Mouse (Mus musculus) mature B cell (primary cell): ENCODE data around the gene Tead2.
"Not testable (repeated sequence)": the region's sequence is repeated elsewhere in the genome, so short reads cannot be mapped to it uniquely, and the experiment has no call there.

Source experiments
- in situ Hi-C: fragments of 300-500 bp; cut with MboI; formaldehyde crosslinking; loops from 2 replicates; pipeline ENCODE4 v1.14.3; 2019

The Tead2 gene

DNA sequence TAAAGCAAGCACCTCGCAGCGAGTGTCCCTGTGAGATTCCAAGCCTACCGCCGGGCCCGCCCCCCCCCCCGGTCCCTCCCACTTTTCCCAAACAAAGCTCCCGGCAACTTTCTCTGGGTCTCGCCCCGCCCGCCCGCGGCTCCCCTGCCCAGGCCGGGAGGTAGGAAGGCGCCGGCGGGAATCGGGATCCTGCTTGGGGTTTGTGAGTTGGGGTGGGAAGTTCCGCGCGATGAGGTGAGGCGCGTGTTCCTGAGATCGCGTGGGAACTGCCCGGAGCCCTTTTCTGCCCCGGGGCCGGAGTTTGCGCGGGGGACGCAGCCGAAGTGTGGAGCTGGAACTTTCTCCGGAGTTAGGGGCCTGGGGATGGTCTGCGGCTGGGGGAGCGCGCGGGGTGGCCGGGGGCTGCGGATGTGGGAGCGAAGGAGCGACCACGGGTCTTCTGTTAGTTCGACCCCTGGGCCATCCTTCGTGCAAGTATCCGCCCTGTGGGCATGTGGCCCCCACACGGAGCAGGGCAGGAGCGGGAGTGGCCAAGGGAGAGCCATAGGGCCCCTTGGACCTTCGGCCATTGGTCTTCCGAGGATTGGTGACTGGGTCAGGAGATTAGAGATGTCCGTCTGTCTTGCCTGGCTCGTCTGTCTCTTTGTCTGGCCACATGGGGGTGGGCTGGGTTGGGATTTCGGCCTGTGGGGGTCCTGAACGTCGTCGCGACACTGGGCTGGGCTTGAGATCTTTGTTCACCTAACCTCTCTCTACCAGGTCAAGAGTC lies at the start of gene Tead2:
Gene Tead2 (plus strand): TSS at position 81 of the 769 bp plus-strand sequence.
- in situ Hi-C loops = no loop called here

GRCm38 (mm10) chr7:45166950-45167401 lies 48.6 kb upstream of the Tead2 start:
- in situ Hi-C loops = no loop called here

DNA sequence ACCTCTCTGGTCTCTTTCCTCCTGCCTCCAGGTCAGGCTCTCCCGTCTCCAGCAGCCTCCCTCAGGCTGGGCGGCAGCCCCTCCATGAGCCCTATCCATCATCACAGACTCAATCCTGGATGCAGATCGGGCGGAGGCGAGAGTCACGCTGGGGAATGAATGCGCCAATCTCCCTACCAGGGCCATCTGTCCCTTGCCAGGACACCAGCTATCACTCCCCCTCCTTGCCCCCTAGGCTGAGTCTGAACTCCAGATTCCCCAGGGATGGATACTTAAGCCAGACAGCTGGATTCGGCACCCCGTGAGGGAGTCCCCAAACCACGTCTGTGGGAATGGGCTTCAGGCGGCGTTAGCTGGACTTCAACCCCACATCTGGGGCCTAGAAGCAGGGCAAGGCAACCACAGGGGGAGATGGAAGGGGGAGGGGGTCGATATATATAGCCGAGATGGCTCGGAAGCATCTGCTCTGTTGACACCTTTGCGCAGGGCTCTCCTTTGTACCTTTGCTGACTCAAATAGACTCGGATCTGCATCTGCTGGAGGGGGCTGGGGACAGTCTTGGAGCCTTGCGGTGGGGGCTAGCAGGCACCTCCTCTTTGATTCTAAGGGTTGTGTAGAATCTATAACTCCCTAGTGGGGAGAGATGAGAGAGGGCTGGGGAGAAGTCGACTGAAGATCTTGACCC lies 47.6 kb upstream of the Tead2 start:
- in situ Hi-C loops = no loop called here

DNA sequence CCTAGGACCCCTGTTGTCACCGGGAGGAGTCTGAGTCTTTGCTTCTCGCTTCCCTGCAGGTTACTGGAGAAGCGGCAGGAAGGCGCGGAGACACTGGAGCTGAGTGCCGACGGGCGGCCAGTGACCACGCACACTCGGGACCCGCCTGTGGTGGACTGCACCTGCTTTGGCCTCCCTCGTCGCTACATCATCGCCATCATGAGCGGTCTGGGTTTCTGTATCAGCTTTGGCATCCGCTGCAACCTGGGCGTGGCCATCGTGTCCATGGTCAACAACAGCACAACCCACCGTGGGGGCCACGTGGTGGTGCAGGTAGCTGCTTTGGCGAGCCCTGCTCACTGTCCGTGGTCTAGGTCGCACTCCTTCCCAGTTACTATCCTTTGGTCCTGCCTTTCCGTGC lies 46.9 kb upstream of the Tead2 start:
- in situ Hi-C loops = no loop called here

DNA sequence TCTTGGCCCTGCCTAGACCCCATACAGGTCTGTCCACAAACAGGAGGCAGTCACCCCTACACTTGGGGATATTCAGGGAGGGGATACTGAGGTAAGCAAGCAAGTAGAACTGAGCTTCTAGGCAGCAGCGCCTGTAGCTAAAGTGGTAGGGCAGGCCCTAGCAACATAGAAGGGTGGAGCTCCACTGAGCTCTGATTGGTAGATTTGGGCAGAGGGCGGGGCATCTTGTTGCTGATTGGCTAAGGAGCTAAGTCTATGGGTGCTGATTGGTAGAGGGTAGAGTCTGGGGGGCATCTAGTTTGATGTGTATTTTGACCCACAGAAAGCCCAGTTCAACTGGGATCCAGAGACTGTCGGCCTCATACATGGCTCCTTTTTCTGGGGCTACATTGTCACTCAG lies 46.1 kb upstream of the Tead2 start:
- in situ Hi-C loops = no loop called here

DNA sequence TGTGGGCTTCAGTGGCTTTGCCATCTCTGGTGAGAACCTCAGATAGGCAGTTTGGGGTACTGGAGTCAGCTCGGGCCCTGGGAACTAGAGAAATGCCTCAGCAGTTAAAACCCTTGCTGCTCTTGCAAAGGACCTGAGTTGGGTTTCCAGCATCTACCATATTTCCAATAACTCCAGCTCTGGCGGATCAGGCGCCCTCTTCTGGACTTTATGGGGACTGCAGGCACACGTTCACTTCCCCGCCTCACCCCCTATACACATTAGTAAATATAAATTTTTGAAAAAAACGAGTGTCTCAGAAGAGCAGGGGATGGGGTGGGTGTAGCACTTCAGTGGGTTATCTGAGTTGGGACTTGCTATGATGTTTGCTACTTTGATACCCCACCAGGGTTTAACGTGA lies 42.6 kb upstream of the Tead2 start:
- in situ Hi-C loops = no loop called here

- in situ Hi-C loops = not testable (repeated sequence)
Observed at GRCm38 (mm10) chr7:45173772-45174171, 41.8 kb upstream of the Tead2 start.

GRCm38 (mm10) chr7:45174567-45175280 lies 40.8 kb upstream of the Tead2 start:
- in situ Hi-C loops = no loop called here

DNA sequence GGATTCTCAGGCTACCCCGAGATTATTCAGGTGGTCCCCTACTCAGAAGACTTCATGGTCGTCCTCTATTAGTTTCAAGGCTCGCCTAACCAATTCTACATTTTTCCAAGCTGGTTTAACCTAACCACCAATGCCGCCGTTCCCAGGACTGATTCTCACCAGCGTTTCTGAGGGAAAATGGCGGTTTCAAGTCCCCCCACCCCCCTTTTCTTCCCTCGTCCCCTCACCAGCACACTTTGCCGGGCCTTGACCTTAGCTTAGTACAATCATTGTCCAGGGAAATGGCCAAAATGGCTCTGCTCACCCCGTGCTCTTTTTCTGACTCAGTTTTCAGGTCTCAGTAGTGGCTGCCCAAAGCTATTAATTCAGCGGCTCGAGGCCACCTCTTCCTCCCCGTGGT lies 40.2 kb upstream of the Tead2 start:
- in situ Hi-C loops = no loop called here

- in situ Hi-C loops = no loop called here
Observed at GRCm38 (mm10) chr7:45175929-45176328, 39.6 kb upstream of the Tead2 start.

GRCm38 (mm10) chr7:45176356-45176755 lies 39.2 kb upstream of the Tead2 start:
- in situ Hi-C loops = no loop called here

DNA sequence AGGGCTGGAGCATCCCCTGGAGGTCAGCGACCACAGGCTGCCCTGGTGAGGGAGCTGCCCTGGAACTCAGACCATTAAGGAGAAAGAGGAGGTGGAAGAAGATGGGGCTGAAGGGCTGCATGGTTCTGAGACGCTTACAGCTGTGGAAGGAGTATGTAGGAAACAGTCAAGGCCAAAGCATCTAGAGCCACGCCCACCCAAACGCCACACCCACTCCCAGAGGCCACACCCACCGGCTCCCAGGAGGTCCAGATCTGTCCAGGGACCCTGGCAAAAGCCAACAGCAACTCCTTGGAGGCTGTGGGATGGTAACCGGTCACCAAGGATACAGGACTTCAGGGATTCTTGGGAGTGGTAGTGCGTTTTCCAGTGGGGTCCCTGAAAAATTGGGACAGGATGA lies 37.0 kb upstream of the Tead2 start:
- in situ Hi-C loops = no loop called here

GRCm38 (mm10) chr7:45179469-45179868 lies 36.1 kb upstream of the Tead2 start, which contains the start of gene Gfy:
TSS of gene Gfy (minus strand) at chr7:45179569.
- in situ Hi-C loops = no loop called here

- in situ Hi-C loops = no loop called here
Observed at GRCm38 (mm10) chr7:45180896-45181477, 34.6 kb upstream of the Tead2 start, which contains the start of gene Pth2. TSS of gene Pth2 (plus strand) at chr7:45180995.

- in situ Hi-C loops = no loop called here
Observed at GRCm38 (mm10) chr7:45181540-45181939, 34.0 kb upstream of the Tead2 start.

DNA sequence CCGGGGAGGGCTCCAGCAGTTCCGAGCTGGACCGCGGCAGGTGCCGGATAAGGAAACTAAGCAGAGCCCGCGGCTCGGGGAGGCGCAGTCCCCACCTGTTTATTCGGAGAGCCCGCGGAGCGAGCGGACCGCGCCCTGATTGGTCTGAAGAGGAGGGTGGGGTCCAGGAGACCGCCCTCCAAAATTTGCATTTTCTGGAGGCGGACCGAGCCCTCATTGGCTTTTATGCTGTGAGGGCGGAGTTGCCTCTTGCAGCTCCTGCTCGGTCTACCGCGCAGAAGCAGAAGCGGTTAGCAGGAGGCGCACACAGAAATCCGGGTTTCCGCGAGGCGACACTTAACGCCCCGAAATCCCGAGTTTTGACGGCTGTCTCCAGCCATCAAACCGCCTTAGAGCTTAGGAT lies 33.4 kb upstream of the Tead2 start:
- in situ Hi-C loops = no loop called here

DNA sequence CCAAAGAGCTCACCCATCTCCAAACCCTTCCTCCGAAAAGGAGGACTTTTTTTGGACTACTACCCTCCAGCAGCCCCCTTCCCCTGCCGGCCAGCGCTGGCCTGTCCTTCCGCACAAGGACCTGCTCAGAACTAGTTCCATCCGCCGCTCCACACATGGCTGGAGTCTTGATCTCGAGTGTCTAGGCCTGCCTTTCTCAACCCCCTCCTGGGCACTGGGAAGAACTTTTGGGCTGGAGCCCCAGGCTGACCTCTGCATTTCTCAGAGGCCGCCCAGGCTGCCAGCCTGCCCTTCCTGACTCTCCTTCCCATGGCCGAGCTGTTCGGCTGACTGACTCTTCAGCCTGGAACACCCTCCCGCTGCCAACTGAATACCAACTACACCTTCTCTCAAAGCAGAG lies 32.9 kb upstream of the Tead2 start:
- in situ Hi-C loops = no loop called here

DNA sequence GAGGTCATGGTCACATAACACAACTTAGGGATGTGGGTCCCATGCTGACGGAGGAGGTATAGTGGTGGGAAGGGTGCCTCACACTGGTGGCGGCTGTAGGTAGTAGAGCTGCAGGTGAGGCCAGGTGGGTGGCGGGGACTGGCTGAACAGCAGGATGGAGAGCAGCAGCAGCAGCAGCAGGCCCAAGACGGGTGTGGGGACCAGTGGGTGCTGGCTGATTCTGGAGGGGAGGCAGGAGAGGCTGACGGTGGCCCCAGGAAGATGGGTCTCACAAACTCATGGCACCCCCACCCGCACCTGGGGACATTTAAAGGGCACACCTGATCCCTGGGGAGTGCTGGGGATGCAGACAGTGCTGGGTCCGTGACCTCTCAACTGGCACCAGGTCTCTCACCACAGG lies 31.9 kb upstream of the Tead2 start:
- in situ Hi-C loops = no loop called here

DNA sequence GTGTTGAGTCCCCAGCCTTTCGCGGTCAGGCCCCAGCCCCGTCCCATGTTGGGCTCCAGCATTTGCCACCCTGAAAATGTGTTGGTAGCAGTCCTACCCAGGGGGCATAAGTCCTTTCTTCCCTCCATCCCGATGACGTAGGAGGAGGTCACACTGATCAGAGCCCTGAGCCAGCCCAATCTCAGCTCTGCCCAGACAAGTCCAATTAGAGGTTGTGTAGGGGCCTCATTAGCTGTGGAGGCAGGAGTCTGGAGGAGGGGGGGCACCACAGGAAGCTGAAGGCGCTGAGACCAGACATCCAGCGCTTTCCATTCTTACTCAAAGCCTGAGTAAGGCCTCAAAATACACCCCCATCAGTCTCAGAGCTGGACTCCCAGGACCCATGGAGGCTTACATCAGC lies 29.6 kb upstream of the Tead2 start:
- in situ Hi-C loops = no loop called here

DNA sequence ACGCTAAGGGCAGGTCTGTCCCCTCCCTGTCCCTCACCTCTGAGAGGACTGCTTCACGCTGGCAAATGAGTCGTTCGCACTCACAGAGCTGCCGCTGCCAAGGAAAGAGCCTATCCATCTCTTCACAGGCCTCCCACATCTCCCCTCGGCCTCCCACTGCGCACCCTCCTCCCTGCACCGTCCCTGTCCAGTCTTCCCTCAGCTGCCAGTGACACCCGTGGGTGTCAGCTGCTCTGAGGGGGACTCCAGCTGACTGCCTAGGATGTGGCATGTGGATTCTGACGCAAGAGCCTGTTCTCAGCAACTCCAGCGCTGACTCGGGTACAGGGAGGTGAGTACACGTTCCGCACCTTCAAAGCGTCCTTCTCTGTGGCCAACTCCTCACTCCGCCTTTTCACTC lies 26.0 kb upstream of the Tead2 start:
- in situ Hi-C loops = no loop called here

- in situ Hi-C loops = no loop called here
Observed at GRCm38 (mm10) chr7:45190186-45190585, 25.4 kb upstream of the Tead2 start.

DNA sequence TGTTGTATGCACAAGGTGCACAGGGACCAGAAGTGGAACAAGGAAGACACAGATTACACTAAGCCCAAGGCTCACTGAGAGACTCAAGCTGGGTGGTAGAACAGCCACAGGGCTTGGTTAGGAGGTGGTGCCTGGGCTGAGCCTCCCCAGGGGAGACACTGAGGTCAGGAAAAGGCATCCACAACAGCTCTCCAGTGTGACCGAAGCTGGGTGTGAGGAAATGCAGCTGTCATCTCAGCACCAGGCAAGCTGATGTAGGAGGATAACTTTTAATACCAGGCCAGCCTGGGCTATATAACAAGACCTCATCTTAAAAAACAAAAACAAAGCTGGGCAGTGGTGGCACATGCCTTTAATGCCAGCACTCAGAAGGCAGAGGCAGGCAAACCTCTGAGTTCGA lies 24.4 kb upstream of the Tead2 start:
- in situ Hi-C loops = no loop called here
